Mouse (Mus musculus) cortical plate, adult 2 months (tissue): ENCODE results near the gene Mrpl21.

Experiments used
- CTCF ChIP-seq: fragments of 200-500 bp; IDR thresholded peaks from 2 replicates; pipeline ENCODE4 v1.5.1; 2011; ENCODE audit warnings: mild to moderate bottlenecking, control low read depth, low read length; ENCODE audit not compliant: insufficient read depth; ENCODE audit errors: extremely low read depth
- POLR2A ChIP-seq: fragments of 200-500 bp; IDR thresholded peaks from 2 replicates; pipeline ENCODE4 v1.6.1; 2011; ENCODE audit warnings: mild to moderate bottlenecking, low read length, control low read depth; ENCODE audit not compliant: insufficient read depth; ENCODE audit errors: extremely low read depth

DNA sequence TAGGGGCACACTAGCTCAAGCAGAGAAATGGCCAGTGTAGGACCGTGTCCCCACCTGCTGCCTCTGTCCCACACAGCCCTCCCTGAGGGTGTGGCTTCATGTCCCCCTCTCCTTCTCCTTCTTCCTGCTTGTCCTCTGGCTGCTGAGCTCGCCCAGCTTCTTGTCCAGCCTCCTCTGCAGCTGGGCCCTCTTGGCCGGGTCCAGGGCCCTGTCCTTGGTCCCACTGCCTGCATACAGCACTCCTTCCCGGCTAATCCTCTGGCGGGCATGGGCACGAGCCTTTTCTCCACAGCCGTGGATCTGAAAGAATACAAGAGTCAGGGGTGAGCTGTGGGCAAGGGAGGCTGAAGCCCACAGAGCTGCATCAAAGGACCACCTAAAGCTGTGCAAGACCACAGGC, 21.4 kb upstream of the Mrpl21 start:
- TF ChIP-seq CTCF (no peak), POLR2A (no peak)
